Mouse (Mus musculus): ENCODE data around the gene Fam19a1. TPM values are rescaled to one million over a fixed set of nuclear protein-coding genes. Genes with fewer than 3 reads are reported as not detected.
A peak's percentile ranks its signal among the peaks of the same experiment; 100 is the strongest.

Fam19a1 gene
- polyA plus RNA-seq, 1 experiment: 0.20 TPM

- 5% methylated on average over 6 of the region's 6 CpGs for WGBS
- no peaks in the 10 kb centered on the region for H3K36me3 ChIP-seq (ENCODE audit: control insufficient read depth, insufficient read depth, low read length)
- H3K4me3 ChIP-seq (ENCODE audit: insufficient read depth, low read depth, low read length): peak overlapping the region; percentile 33
- H3K27ac ChIP-seq (ENCODE audit: insufficient read depth, low read depth, low read length): no peak overlapping the region
- no peaks in the 10 kb centered on the region; the same call in 1 of the 2 replicates for H3K27me3 ChIP-seq (replicated peaks; ENCODE audit: control insufficient read depth, insufficient read depth, low read length)
- DNase-seq: no peak
- no peaks in the 10 kb centered on the region for H3K4me1 ChIP-seq (ENCODE audit: control insufficient read depth, insufficient read depth, low read length)
- TF ChIP-seq CTCF (conservative IDR thresholded peaks at IDR 0.05; ENCODE audit: insufficient read depth, insufficient read length, low read depth, low read length) (no peak), POLR2A (IDR thresholded peaks at IDR 0.05; ENCODE audit: low read depth, low read length) (no peak)
These were observed 3.2 kb downstream of the Fam19a1 start for GRCm38 (mm10) chr6:96116148-96116533.

GRCm38 (mm10) chr6:96116534-96117272 lies 3.7 kb downstream of the Fam19a1 start:
- no peaks in the 10 kb centered on the region; the same call in 1 of the 2 replicates for H3K27me3 ChIP-seq (replicated peaks; ENCODE audit: control insufficient read depth, insufficient read depth, low read length)
- peak; percentile 12 for DNase-seq
- no peaks in the 10 kb centered on the region for H3K36me3 ChIP-seq (ENCODE audit: control insufficient read depth, insufficient read depth, low read length)
- H3K27ac ChIP-seq (ENCODE audit: insufficient read depth, low read depth, low read length): no peak overlapping the region
- H3K4me1 ChIP-seq (ENCODE audit: control insufficient read depth, insufficient read depth, low read length): no peaks in the 10 kb centered on the region
- peak overlapping the region; percentile 76 for H3K4me3 ChIP-seq (ENCODE audit: insufficient read depth, low read depth, low read length)
- TF ChIP-seq POLR2A (IDR thresholded peaks at IDR 0.05; ENCODE audit: low read depth, low read length): no peak
- TF ChIP-seq CTCF (conservative IDR thresholded peaks at IDR 0.05; ENCODE audit: insufficient read depth, insufficient read length, low read depth, low read length): no peak
- 2% methylated on average over 32 of the region's 32 CpGs for WGBS

GRCm38 (mm10) chr6:96143326-96143725 lies 30.4 kb downstream of the Fam19a1 start:
- no peaks in the 10 kb centered on the region for H3K36me3 ChIP-seq (ENCODE audit: control insufficient read depth, insufficient read depth, low read length)
- 84% methylated on average over 1 of the region's 1 CpGs for WGBS
- H3K27ac ChIP-seq (ENCODE audit: insufficient read depth, low read depth, low read length): peak overlapping the region; percentile 23; the same call in 1 of the 2 replicates
- H3K4me1 ChIP-seq (ENCODE audit: control insufficient read depth, insufficient read depth, low read length): no peaks in the 10 kb centered on the region; the same call in 1 of the 2 replicates
- DNase-seq: peak; percentile 55
- TF ChIP-seq CTCF (conservative IDR thresholded peaks at IDR 0.05; ENCODE audit: insufficient read depth, insufficient read length, low read depth, low read length) (no peak), POLR2A (IDR thresholded peaks at IDR 0.05; ENCODE audit: low read depth, low read length) (no peak)
- H3K4me3 ChIP-seq (ENCODE audit: insufficient read depth, low read depth, low read length): no peak overlapping the region
- no peaks in the 10 kb centered on the region for H3K27me3 ChIP-seq (replicated peaks; ENCODE audit: control insufficient read depth, insufficient read depth, low read length)

GRCm38 (mm10) chr6:96165403-96165802 lies 52.4 kb downstream of the Fam19a1 start:
- 94% methylated on average over 13 of the region's 13 CpGs for WGBS
- Histone ChIP-seq H3K4me3 (ENCODE audit: insufficient read depth, low read depth, low read length) (no peak overlapping the region), H3K27me3 (replicated peaks; ENCODE audit: control insufficient read depth, insufficient read depth, low read length) (no peaks in the 10 kb centered on the region), H3K4me1 (ENCODE audit: control insufficient read depth, insufficient read depth, low read length) (no peaks in the 10 kb centered on the region), H3K36me3 (ENCODE audit: control insufficient read depth, insufficient read depth, low read length) (no peaks in the 10 kb centered on the region), H3K27ac (ENCODE audit: insufficient read depth, low read depth, low read length) (no peak overlapping the region)
- no peak for DNase-seq
- TF ChIP-seq POLR2A (IDR thresholded peaks at IDR 0.05; ENCODE audit: low read depth, low read length) (no peak), CTCF (conservative IDR thresholded peaks at IDR 0.05; ENCODE audit: insufficient read depth, insufficient read length, low read depth, low read length) (no peak)

GRCm38 (mm10) chr6:96165818-96166379 lies 52.9 kb downstream of the Fam19a1 start, which contains the start of gene 1700123L14Rik:
1700123L14Rik (minus strand) TSS chr6:96166243.
- H3K4me1 ChIP-seq (ENCODE audit: control insufficient read depth, insufficient read depth, low read length): no peaks in the 10 kb centered on the region
- H3K27me3 ChIP-seq (replicated peaks; ENCODE audit: control insufficient read depth, insufficient read depth, low read length): no peaks in the 10 kb centered on the region
- 81% methylated on average over 18 of the region's 18 CpGs for WGBS
- DNase-seq: no peak
- no peaks in the 10 kb centered on the region for H3K36me3 ChIP-seq (ENCODE audit: control insufficient read depth, insufficient read depth, low read length)
- TF ChIP-seq POLR2A (IDR thresholded peaks at IDR 0.05; ENCODE audit: low read depth, low read length): no peak
- no peak for TF ChIP-seq CTCF (conservative IDR thresholded peaks at IDR 0.05; ENCODE audit: insufficient read depth, insufficient read length, low read depth, low read length)
- H3K27ac ChIP-seq (ENCODE audit: insufficient read depth, low read depth, low read length): no peak within 1 kb of the TSS
- no peak within 1 kb of the TSS for H3K4me3 ChIP-seq (ENCODE audit: insufficient read depth, low read depth, low read length)

GRCm38 (mm10) chr6:96167031-96167430 lies 54.1 kb downstream of the Fam19a1 start:
- Histone ChIP-seq H3K27ac (ENCODE audit: insufficient read depth, low read depth, low read length) (no peak overlapping the region), H3K27me3 (replicated peaks; ENCODE audit: control insufficient read depth, insufficient read depth, low read length) (no peaks in the 10 kb centered on the region), H3K4me1 (ENCODE audit: control insufficient read depth, insufficient read depth, low read length) (no peaks in the 10 kb centered on the region), H3K4me3 (ENCODE audit: insufficient read depth, low read depth, low read length) (no peak overlapping the region), H3K36me3 (ENCODE audit: control insufficient read depth, insufficient read depth, low read length) (no peaks in the 10 kb centered on the region)
- no peak for DNase-seq
- TF ChIP-seq CTCF (conservative IDR thresholded peaks at IDR 0.05; ENCODE audit: insufficient read depth, insufficient read length, low read depth, low read length) (no peak), POLR2A (IDR thresholded peaks at IDR 0.05; ENCODE audit: low read depth, low read length) (no peak)

- WGBS: 75% methylated on average over 3 of the region's 3 CpGs
- H3K36me3 ChIP-seq (ENCODE audit: control insufficient read depth, insufficient read depth, low read length): no peaks in the 10 kb centered on the region
These were observed 60.7 kb downstream of the Fam19a1 start for GRCm38 (mm10) chr6:96173681-96174080.

More at GRCm38 (mm10) chr6:96173681-96174080, 60.7 kb downstream of the Fam19a1 start:
- no peak overlapping the region for H3K4me3 ChIP-seq (ENCODE audit: insufficient read depth, low read depth, low read length)
- no peak for TF ChIP-seq POLR2A (IDR thresholded peaks at IDR 0.05; ENCODE audit: low read depth, low read length)
- no peak for TF ChIP-seq CTCF (conservative IDR thresholded peaks at IDR 0.05; ENCODE audit: insufficient read depth, insufficient read length, low read depth, low read length)
- H3K27me3 ChIP-seq (replicated peaks; ENCODE audit: control insufficient read depth, insufficient read depth, low read length): no peaks in the 10 kb centered on the region
- no peak for DNase-seq
- H3K27ac ChIP-seq (ENCODE audit: insufficient read depth, low read depth, low read length): no peak overlapping the region
- H3K4me1 ChIP-seq (ENCODE audit: control insufficient read depth, insufficient read depth, low read length): no peaks in the 10 kb centered on the region

Data from kidney, adult 2 months (tissue).